Mouse (Mus musculus): ENCODE data around the gene St8sia1.

The St8sia1 gene

GRCm38 (mm10) chr6:142908412-142908811 lies 55.8 kb downstream of the St8sia1 start:
- DNase-seq, result peak; percentile 51

DNA sequence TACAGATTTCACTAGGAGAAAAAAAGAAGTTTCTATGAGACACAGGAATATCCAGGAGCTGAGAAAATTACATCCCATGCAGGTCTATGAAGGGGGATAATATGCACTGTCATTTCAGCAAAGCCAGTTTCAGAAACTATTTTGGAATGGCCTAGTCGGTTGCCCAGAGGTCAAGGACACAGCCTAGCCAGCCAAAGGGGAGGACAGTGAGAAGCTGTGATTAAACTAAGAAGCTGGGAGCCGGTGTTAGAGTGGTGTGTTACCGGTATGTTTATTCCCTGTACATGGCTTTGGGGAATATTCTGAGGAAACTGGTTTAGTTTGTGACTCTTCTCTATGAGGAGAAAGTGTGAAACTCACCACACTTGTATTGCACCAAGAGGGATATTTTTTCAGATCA lies 68.9 kb downstream of the St8sia1 start:
- DNase-seq, result peak; percentile 65

- peak; percentile 41 for DNase-seq
Observed at GRCm38 (mm10) chr6:142893716-142894115, 70.5 kb downstream of the St8sia1 start.

- DNase-seq, result peak; percentile 2
Observed at GRCm38 (mm10) chr6:142890321-142890720, 73.9 kb downstream of the St8sia1 start.

DNA sequence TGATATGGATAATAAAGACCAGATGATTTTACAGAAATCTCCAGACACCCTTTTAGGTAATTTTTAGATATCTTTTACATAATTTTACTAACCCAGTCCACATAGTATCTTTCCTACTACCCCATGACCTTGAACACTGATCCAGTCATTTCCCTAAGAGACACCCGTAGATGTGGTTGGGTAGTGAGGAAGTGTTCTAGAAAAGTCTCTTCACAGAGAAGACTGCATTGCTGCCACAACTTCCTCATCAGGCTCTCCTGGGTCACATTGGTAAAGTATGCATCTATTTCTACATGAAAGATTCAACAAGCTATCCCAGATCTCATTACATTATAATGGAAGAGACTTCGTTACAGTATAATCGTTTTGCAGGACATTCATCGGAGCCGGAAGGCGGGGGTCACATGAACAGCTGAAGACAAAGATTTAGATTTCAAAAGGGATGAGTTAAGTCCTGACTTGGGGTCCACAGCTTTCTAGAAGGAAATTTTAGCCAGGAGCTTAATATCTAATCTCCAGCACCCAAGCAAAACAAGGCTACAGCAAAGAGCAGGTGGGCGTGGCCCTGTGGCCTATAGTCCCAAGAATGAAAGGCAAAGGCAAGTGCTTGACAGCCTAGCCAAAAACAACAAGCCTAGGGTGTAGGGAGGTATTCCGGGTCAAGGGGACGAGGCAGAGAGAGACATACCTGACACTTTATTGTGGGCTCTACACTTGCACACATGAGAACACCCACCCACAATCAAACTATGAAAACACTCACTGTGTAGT lies 75.1 kb downstream of the St8sia1 start:
- peak; percentile 66 for DNase-seq

GRCm38 (mm10) chr6:142888346-142888745 lies 75.9 kb downstream of the St8sia1 start:
- peak; percentile 64 for DNase-seq

- peak; percentile 45 for DNase-seq
Observed at GRCm38 (mm10) chr6:142887375-142887774, 76.9 kb downstream of the St8sia1 start.

GRCm38 (mm10) chr6:142885364-142886154 lies 78.7 kb downstream of the St8sia1 start:
- DNase-seq, result peak; percentile 34

DNA sequence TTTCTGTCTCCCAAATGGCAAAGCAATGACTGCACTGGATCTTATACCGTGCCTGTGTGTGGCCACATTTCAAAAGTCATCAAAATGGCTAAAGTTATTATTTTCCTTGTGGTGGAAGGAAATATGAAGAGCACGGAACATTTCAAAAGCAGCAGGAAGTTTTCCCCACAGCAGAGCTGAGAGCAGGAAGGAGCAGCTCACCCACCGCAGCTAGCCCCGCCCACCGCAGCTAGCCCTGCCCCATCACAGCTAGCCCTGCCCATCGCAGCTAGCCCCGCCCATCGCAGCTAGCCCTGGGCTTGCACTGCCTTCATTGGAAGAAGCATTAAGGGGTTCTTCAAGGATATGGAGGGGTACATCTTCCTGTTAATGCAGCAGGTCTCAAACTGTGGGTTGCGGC lies 80.1 kb downstream of the St8sia1 start:
- DNase-seq, result peak; percentile 65

- peak; percentile 79 for DNase-seq
Observed at GRCm38 (mm10) chr6:142880849-142881470, 83.3 kb downstream of the St8sia1 start.

DNA sequence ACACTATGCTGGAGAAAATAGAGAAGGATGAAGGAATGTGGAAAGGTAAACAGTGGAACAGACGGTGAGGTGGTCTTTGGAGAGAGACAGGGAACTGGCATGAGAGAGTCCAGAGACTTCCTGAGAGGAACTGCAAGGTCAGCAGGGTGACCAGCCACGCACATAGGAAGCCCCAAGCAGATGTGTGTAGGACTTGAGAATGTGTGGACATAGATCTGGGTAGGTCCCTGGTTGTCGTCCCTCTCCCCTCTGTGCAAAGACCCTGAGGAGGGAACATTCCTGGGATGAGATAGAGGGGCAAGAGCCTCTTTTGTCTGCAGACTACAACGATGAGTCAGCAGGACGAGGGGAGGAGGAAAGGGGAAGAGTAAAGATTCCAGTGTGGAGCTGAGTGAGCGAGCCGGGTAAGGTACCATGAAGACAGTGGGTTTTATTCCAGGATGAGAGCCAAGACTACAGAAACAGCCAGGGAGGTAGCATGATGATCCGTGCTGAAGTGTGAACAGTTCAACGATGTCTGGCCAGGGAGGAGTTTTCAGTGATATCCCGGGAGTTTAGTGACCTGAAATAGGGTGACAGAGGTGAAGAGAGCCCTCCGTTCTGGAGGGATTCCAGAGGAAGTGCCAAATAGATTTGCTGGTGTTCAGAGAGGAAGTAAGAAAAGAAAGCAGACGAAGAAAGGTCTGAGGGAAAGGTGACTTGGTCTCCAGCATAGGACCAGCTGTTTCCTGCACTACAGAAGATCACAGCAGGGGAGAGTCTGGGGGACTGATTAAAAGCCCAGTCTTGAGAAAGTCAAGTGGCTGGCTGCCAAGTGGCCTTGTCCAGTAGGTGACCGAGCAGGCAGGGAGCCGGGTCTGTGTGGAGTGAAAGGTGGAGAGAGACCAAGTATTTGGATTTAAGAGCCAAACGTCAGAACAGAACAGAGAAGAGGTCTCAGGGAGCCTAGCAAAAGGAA lies 85.2 kb downstream of the St8sia1 start:
- DNase-seq, result peak; percentile 89

DNA sequence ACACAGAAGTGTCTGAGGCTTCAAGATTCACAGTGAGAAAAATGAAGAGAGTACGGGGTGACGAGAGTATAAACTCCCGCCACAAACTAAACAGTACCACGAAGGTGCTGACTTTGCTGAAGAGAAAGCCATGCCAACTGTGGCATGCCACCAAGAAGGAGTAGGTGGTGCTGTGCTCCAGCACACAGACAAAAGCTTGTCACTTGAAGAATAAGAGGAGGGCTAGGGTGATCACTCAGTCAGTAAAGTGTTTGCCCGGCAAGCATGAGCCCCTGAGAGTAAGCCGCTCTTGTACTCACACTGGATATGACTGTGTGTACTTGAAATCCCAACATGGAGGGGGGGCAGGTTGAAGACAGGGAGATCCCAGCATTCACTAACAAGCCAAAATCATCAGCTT lies 87.0 kb downstream of the St8sia1 start:
- no peak for DNase-seq

DNA sequence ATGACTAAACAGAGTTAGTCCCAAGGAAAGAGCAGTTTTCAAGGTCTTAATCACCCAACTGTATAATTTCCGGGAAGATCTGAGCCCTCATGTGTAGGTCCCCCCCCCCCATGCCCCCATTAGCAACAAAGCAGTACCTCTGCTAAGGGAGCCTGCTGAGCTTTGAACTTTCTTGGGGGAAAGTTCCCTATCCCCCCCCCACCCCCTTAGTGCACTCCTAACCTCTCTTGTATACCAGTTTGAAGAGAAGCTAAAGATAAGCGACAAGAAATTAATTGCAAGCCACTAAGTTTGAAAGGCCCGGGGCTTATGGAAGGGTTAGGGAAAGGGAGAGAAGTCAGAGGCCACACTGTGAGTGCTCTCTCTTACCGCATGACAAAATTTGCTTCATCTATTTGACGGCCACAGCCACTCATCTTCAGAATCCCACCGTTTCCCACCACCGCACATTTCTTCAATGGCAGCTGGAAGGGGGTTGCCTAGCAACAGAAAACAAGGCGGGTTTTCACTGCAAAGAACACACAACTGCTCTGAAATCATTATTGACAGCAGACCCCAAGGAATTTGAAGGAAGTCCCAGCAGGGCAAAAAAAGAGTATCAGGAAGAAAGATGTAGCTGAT lies 87.9 kb downstream of the St8sia1 start:
- DNase-seq, result no peak

GRCm38 (mm10) chr6:142873795-142874563 lies 90.3 kb downstream of the St8sia1 start:
- DNase-seq, result no peak

DNA sequence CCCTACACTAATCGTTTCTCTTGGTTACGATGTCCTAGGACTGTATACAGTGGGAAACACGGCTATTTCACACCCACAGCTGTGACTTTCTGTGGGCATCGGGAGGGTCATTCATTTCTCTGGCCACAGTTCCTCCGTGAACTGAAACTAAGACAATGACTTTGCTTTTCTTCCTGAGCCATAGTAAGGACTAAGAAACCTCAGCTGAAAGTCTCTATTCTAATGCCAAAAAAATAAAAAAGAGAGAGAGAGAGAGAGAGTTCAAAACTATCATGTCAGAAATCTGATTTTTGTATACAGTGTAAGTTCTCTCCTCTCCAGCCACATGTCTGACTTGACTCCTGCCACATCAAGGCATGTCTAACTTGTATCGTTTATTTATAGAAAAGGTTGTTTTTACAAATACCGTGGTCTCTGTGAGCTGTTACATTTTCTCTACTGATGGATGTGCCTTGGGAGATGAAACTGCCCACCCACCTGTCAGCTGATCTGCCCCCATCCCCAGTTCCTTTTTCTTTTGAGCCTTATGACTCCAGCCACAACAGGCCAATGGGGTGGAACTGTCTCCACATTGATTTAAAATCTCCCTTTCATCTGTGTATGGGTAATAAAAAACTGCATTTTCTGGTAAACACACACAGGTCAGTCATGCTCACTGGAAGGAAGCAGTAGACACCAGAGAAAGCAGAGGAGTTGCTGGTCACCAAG lies 94.4 kb downstream of the St8sia1 start:
- DNase-seq, result no peak

DNA sequence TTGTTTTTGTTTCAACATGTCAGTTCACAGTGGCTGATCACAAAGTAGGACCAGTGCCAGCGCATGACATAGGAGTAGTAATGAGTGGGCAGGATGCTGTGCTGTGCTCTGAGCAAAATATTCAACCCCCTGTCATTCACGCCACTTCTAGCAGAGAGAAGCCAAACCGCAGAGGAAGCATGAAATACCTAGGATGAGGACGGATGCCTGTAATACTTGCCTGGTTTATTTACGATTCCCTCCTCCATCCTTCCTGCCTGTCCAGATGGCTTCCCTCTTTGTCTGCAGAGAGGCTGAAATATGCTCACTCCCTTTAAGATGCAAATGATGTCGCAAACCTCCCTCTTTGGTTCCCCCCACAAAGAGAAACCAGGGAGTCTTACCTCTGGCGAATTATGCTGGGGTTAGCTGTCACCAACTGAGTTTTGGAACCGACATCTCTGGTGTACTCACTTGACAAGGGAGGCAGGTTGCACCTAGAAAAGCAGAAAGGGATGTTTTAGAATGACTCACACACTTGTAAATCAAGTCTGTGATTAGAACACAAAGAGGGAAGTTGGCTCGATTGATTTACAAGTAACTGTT lies 96.7 kb downstream of the St8sia1 start:
- DNase-seq, result no peak

GRCm38 (mm10) chr6:142867023-142867422 lies 97.2 kb downstream of the St8sia1 start:
- no peak for DNase-seq

DNA sequence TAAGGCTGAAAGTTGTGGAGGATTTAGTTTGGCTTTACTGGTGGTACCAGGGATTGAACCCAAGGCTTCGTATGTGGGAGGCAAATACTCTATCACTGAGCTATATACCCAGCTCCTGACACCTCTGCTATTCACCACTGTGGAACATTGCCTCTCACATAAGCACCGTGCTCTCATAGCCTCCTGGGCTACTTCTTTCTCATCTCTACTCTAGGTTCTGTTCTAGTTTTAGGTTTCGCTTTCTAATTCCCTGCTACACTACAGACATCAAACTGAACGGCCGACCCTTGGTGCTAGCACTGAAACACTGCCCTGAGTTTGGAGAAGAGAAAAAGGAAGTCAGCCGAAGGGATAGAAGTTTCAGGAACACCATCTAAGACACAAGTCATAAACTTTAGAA lies 99.1 kb downstream of the St8sia1 start:
- DNase-seq, result no peak

- DNase-seq, result peak; percentile 70
Observed at GRCm38 (mm10) chr6:142863881-142864280, 100.4 kb downstream of the St8sia1 start.

DNA sequence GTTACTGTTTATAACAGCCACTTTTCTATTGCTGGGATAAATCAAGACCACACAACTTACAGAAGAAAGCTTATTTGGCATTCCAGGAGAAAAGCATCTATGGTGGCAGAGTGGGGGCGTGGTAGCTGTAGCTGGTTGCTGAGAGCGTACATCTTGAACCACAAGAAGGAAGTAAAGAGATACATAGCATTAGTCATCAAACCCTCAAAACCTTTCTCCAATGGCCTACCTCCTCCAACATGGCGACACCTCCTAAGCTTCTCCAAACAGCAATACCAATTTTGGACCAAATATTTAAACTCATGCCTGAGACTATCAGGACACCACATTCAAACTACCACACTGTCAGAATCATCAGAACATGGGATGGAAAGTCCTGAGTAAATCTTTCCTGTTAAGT lies 102.0 kb downstream of the St8sia1 start:
- DNase-seq, result peak; percentile 30
